Mouse (Mus musculus) heart, embryonic 13.5 days (tissue): ENCODE data around the gene Fam69b. TPM values are rescaled to one million over a fixed set of nuclear protein-coding genes. Genes with fewer than 3 reads are reported as not detected.

Experiments used
- ATAC-seq: fragments of 200-750 bp; cut with Nextera tagmentation; 2 replicates; pipeline ENCODE4 v1.8.0; 2017; ENCODE audit warnings: moderate TSS enrichment; ENCODE audit not compliant: insufficient number of reproducible peaks, low FRiP score, low TSS enrichment; ENCODE audit errors: extremely low read depth
- H3K27ac ChIP-seq: fragments of 300-500 bp; sonication (generic); replicated peaks from 2 replicates; pipeline ENCODE4 v1.5.1; 2015; ENCODE audit warnings: moderate library complexity, mild to moderate bottlenecking, inconsistent platforms
- H3K27me3 ChIP-seq: fragments of 300-500 bp; sonication (generic); replicated peaks from 2 replicates; pipeline ENCODE4 v1.6.1; 2015; ENCODE audit warnings: mild to moderate bottlenecking, inconsistent platforms
- H3K36me3 ChIP-seq: fragments of 300-500 bp; sonication (generic); 2 replicates; pipeline ENCODE4 v1.6.1; 2015; ENCODE audit warnings: mild to moderate bottlenecking, inconsistent platforms
- H3K4me1 ChIP-seq: fragments of 300-500 bp; sonication (generic); 2 replicates; pipeline ENCODE4 v1.6.1; 2015; ENCODE audit warnings: inconsistent platforms
- H3K4me2 ChIP-seq: fragments of 300-500 bp; sonication (generic); 2 replicates; pipeline ENCODE4 v1.6.1; 2015; ENCODE audit warnings: inconsistent platforms, mild to moderate bottlenecking, moderate library complexity
- H3K4me3 ChIP-seq: fragments of 300-500 bp; sonication (generic); 2 replicates; pipeline ENCODE4 v1.5.1; 2015; ENCODE audit warnings: moderate library complexity, mild to moderate bottlenecking, inconsistent platforms
- H3K9ac ChIP-seq: fragments of 300-500 bp; sonication (generic); 2 replicates; pipeline ENCODE4 v1.6.1; 2015; ENCODE audit warnings: inconsistent platforms, mild to moderate bottlenecking, moderate library complexity
- H3K9me3 ChIP-seq: fragments of 300-500 bp; sonication (generic); 2 replicates; pipeline ENCODE4 v1.6.1; 2016; ENCODE audit warnings: inconsistent platforms
- WGBS: fragments of 180-500 bp; shearing (Covaris S2); methylation state at CpG from one replicate; pipeline ENCODE4 v1.1.7; 2015; ENCODE audit warnings: mixed read lengths; 5-methylcytosine and 5-hydroxymethylcytosine counted together
- polyA plus RNA-seq: library from polyadenylated mRNA; unstranded; fragments of >200 nt; fragmentation: Nextera tagmentation; extraction: Ambion mirVana; gene quantifications from 2 replicates; pipeline ENCODE4 v1.2.1, GENCODE M21; 2015

Gene Fam69b
- polyA plus RNA-seq = 17.2 and 18.7 TPM in 2 replicates

- Histone ChIP-seq H3K4me3 (peak within 1 kb of the TSS; percentile 74), H3K4me1 (peaks cover 13% of the 10 kb centered on the region), H3K27ac (peak within 1 kb of the TSS; percentile 40), H3K9ac (peak within 1 kb of the TSS; percentile 93), H3K9me3 (no peaks in the 10 kb centered on the region), H3K4me2 (peak within 1 kb of the TSS; percentile 97), H3K36me3 (no peaks in the 10 kb centered on the region), H3K27me3 (peaks cover 23% of the 10 kb centered on the region)
- 1% methylated on average over 69 of the region's 70 CpGs for WGBS
- peak; percentile 39; the same call in 1 of the 2 replicates for ATAC-seq
These were observed at the start of gene Fam69b for GRCm38 (mm10) chr2:26627921-26628739. Gene Fam69b (plus strand): TSS chr2:26628457.

GRCm38 (mm10) chr2:26579714-26580113 lies 48.5 kb upstream of the Fam69b start, which contains the start of gene Egfl7:
Gene Egfl7 (plus strand): TSS chr2:26580014.
- H3K4me3 ChIP-seq = no peak within 1 kb of the TSS
- H3K4me1 ChIP-seq = peaks cover 71% of the 10 kb centered on the region
- H3K27me3 ChIP-seq = no peaks in the 10 kb centered on the region
- no peaks in the 10 kb centered on the region for H3K36me3 ChIP-seq
- ATAC-seq = no peak
- H3K9me3 ChIP-seq = no peaks in the 10 kb centered on the region
- H3K9ac ChIP-seq = peak within 1 kb of the TSS; percentile 40; the same call in 1 of the 2 replicates
- H3K4me2 ChIP-seq = peak within 1 kb of the TSS; percentile 20; the same call in 1 of the 2 replicates
- 80% methylated on average over 1 of the region's 1 CpGs for WGBS
- peak within 1 kb of the TSS; percentile 90 for H3K27ac ChIP-seq

GRCm38 (mm10) chr2:26580751-26581150 lies 47.5 kb upstream of the Fam69b start:
- Histone ChIP-seq H3K9me3 (no peaks in the 10 kb centered on the region), H3K27me3 (no peaks in the 10 kb centered on the region), H3K4me2 (no peak overlapping the region), H3K9ac (no peak overlapping the region), H3K27ac (peak overlapping the region; percentile 28; the same call in 1 of the 2 replicates), H3K4me1 (peaks cover 60% of the 10 kb centered on the region), H3K36me3 (no peaks in the 10 kb centered on the region), H3K4me3 (no peak overlapping the region)
- no peak for ATAC-seq
- WGBS = 59% methylated on average over 5 of the region's 5 CpGs

DNA sequence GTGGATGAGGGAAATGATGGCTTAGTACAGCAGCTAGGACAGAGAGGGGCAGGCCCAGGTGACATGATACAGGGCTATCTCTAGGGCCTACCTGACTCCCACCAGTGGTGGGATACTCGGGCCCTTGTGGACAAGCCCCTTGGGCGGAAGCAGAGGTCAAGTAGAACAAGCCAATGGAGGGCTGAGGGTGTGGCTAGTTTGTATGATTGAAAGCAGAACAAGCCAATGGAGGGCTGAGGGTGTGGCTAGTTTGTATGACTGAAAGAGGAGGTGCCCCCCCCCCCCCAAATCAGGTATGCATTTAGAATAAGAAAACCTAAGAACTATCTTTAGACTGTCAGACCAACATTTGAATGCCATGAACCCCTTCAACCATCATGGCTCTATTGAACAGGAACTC lies 46.1 kb upstream of the Fam69b start:
- ATAC-seq = no peak
- H3K27me3 ChIP-seq = no peaks in the 10 kb centered on the region
- peaks cover 57% of the 10 kb centered on the region for H3K4me1 ChIP-seq
- H3K9me3 ChIP-seq = no peaks in the 10 kb centered on the region
- H3K9ac ChIP-seq = no peak overlapping the region
- peak overlapping the region; percentile 64; the same call in 1 of the 2 replicates for H3K27ac ChIP-seq
- no peaks in the 10 kb centered on the region for H3K36me3 ChIP-seq
- no peak overlapping the region for H3K4me3 ChIP-seq
- no peak overlapping the region for H3K4me2 ChIP-seq
- 65% methylated on average over 2 of the region's 2 CpGs for WGBS

DNA sequence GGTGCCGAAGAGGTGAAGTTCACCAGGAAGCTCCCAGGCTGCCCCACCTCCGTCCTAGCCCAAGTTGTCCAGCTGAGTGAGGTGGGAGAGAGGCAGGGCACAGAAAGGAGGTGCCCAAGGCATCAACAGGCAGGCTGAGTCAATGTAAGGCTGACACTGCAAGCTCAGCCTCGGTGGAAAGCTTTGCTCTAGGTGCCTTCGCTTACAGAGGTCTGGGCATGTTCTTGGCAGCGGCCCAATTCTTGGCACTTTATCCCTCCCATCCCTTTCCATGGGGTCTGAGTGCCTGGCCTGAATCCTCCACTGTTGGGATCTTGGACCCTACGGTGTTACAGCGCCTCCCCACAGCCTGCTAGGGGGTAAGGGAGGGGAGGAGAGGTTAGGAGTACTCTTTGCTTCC lies 45.5 kb upstream of the Fam69b start:
- Histone ChIP-seq H3K27me3 (no peaks in the 10 kb centered on the region), H3K9me3 (no peaks in the 10 kb centered on the region), H3K36me3 (no peaks in the 10 kb centered on the region), H3K4me3 (no peak overlapping the region), H3K9ac (peak overlapping the region; percentile 89; the same call in 1 of the 2 replicates), H3K27ac (peak overlapping the region; percentile 64), H3K4me1 (peaks cover 57% of the 10 kb centered on the region), H3K4me2 (0 out of 2 replicates have a peak overlapping the region, but pooled peaks have one; percentile 14)
- 64% methylated on average over 7 of the region's 7 CpGs for WGBS
- no peak for ATAC-seq

DNA sequence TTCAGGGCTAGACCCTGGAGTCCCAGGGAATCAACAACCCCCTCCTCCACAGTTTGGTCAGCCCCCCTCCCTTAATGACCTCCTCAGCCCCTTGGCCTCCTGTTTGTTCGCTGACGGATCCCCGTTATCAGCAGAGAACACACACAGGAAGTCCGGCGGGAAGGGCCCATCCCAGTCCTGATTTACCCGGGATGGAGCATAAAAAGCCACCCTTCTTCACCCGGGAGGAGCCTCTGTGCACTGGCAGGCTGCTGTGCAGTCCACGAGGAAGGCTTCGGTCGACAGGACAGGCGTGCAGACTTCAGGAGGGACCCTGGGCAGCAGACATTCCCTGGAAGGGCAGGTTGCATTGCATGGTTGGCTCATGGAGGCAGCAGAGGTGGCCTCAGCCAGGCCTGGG lies 44.6 kb upstream of the Fam69b start:
- Histone ChIP-seq H3K4me3 (peak overlapping the region; percentile 75), H3K4me2 (peak overlapping the region; percentile 14), H3K4me1 (peaks cover 59% of the 10 kb centered on the region), H3K9me3 (no peaks in the 10 kb centered on the region), H3K9ac (peak overlapping the region; percentile 89), H3K36me3 (no peaks in the 10 kb centered on the region), H3K27me3 (no peaks in the 10 kb centered on the region), H3K27ac (peak overlapping the region; percentile 89)
- WGBS = 22% methylated on average over 11 of the region's 11 CpGs
- ATAC-seq = no peak; the same call in 1 of the 2 replicates

- H3K4me2 ChIP-seq = peak overlapping the region; percentile 84
- no peaks in the 10 kb centered on the region for H3K27me3 ChIP-seq
- no peak for ATAC-seq
- peak overlapping the region; percentile 89 for H3K9ac ChIP-seq
- peaks cover 49% of the 10 kb centered on the region for H3K4me1 ChIP-seq
- peak overlapping the region; percentile 75 for H3K4me3 ChIP-seq
- peaks cover 14% of the 10 kb centered on the region for H3K36me3 ChIP-seq
- 46% methylated on average over 6 of the region's 6 CpGs for WGBS
- no peaks in the 10 kb centered on the region for H3K9me3 ChIP-seq
- H3K27ac ChIP-seq = peak overlapping the region; percentile 89
These were observed 42.5 kb upstream of the Fam69b start for GRCm38 (mm10) chr2:26585713-26586112.

DNA sequence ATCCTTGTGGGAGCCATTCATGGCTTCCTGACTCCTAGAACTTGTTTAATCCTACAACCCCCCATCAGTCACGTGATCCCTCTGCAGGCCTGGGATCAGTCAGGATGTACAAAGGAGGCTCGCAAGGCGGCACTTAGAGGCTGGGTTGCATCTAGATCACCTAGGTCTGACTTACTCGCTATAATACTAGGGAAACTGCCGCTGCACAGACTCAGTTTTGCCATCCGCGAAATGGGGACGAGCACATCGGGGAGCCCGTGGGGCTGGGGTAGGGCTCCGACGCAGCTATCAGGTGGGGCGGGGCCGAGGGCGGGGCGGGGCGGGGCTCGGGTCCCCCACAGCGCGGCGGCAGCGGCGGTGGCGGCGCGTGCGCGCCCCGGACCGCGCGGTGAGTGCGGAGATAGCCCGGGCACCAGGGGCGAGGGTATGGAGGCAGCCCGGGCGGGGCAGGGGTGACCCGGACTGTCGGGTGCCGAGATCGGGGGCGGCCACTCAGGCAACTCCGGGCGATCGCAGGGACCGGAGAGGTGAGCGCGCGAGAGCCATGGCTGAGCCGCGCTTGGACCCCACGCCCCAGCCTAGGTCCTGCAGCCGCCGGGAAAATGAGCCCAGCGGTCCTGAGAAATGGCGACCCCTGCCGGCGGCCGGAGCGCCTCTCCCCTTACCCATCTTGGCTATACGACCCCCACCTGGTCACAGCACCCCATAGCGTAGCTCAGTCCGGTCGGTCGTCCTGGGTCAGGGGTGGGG lies 41.8 kb upstream of the Fam69b start, which contains the start of gene Gm20532:
Gene Gm20532 (plus strand): TSS at position 346 of the 750 bp plus-strand sequence.
- Histone ChIP-seq H3K4me3 (peak within 1 kb of the TSS; percentile 75), H3K4me1 (peaks cover 53% of the 10 kb centered on the region), H3K36me3 (peaks cover 21% of the 10 kb centered on the region), H3K9me3 (no peaks in the 10 kb centered on the region), H3K27ac (peak within 1 kb of the TSS; percentile 89), H3K4me2 (peak within 1 kb of the TSS; percentile 84), H3K27me3 (no peaks in the 10 kb centered on the region), H3K9ac (peak within 1 kb of the TSS; percentile 89)
- WGBS = 1% methylated on average over 62 of the region's 65 CpGs
- peak; percentile 20; the same call in 1 of the 2 replicates for ATAC-seq

- Histone ChIP-seq H3K4me1 (peaks cover 51% of the 10 kb centered on the region), H3K4me3 (peak overlapping the region; percentile 75), H3K27me3 (no peaks in the 10 kb centered on the region), H3K9me3 (no peaks in the 10 kb centered on the region), H3K27ac (peak overlapping the region; percentile 89), H3K36me3 (peaks cover 27% of the 10 kb centered on the region), H3K9ac (peak overlapping the region; percentile 89), H3K4me2 (peak overlapping the region; percentile 84)
- WGBS = 5% methylated on average over 11 of the region's 11 CpGs
- no peak for ATAC-seq
These were observed 41.2 kb upstream of the Fam69b start for GRCm38 (mm10) chr2:26587044-26587405.

DNA sequence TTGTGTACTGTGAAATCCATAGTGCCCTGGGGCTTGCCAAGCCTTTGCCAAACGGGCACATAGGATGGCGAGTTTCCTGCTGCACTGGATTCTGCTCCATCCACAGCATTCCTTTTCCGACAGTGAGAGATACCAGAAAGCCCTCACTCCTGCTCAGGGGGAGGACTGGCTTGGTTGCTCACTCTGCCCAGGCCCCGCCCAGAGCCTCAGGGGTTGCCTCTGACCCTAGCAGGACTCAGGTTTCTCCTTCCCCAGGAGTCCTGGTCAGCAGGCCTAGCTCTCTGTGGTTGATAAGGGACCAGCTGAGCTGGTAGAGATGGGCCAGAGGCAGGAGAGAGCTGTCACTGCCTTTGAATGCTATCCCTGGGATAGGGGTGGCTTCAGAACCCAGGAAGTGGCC lies 39.7 kb upstream of the Fam69b start:
- Histone ChIP-seq H3K9me3 (no peaks in the 10 kb centered on the region), H3K27me3 (no peaks in the 10 kb centered on the region), H3K36me3 (peaks cover 41% of the 10 kb centered on the region), H3K4me1 (peaks cover 38% of the 10 kb centered on the region), H3K4me2 (peak overlapping the region; percentile 84), H3K27ac (peak overlapping the region; percentile 89), H3K9ac (peak overlapping the region; percentile 89), H3K4me3 (peak overlapping the region; percentile 75)
- ATAC-seq = no peak
- WGBS = 13% methylated on average over 4 of the region's 4 CpGs

DNA sequence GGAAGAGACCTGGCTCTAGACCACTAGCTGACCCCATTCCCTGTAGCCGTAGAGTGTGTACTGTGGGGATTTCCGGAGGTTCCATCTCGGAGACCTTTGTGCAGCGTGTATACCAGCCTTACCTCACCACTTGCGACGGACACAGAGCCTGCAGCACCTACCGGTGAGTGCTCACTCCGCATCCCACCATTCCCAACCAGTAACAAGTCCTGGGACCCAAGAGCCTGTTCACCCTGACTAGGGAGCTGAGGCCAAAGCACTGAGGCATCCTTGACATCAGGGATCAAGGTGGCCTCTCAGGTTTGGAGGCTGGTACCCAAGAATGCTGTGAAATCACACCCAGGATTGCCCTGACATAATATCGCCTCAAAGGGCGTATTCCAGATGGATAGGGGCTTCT lies 39.0 kb upstream of the Fam69b start:
- Histone ChIP-seq H3K4me1 (peaks cover 34% of the 10 kb centered on the region), H3K4me3 (peak overlapping the region; percentile 75), H3K27me3 (no peaks in the 10 kb centered on the region), H3K9ac (peak overlapping the region; percentile 89), H3K4me2 (peak overlapping the region; percentile 84), H3K9me3 (no peaks in the 10 kb centered on the region), H3K27ac (peak overlapping the region; percentile 89), H3K36me3 (peaks cover 48% of the 10 kb centered on the region)
- no peak for ATAC-seq
- 77% methylated on average over 10 of the region's 10 CpGs for WGBS
